Mouse (Mus musculus): Measurements from ENCODE around the gene Gm28043.

DNA sequence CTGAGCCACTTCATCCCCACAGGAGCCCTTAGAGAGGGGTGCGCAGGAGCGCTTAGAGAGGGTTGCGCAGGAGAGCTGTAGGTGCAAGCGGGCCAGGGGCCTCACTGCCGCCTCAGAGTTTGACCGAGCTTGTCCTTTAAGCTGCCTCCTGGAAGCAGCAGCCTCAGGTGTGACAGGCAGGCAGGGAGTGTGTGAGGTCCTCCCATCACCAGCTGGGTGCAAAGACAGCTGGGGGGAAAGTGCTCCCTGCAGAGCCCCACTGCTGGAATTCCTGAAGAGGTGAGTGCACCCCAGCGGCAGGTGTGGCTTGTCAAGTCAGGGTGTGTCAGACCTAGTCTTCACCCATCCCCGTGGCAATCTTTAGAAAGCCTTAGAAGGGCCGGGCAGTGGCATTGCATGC lies 27.8 kb upstream of the Gm28043 start:
- no peak for TF ChIP-seq POLR2A (IDR thresholded peaks at IDR 0.05; ENCODE audit: insufficient read length, low read depth)
- no peak for TF ChIP-seq TCF3 (IDR thresholded peaks at IDR 0.05; ENCODE audit: insufficient read length, low read depth)
- no peak for TF ChIP-seq USF1 (IDR thresholded peaks at IDR 0.05; ENCODE audit: low read depth)
- TF ChIP-seq TCF12 (IDR thresholded peaks at IDR 0.05; ENCODE audit: insufficient read depth, poor library complexity, severe bottlenecking), result no peak
- TF ChIP-seq REST (IDR thresholded peaks at IDR 0.05; ENCODE audit: insufficient read depth, insufficient read length), result no peak
